Mouse (Mus musculus) bone marrow macrophage, adult 2 months (primary cell): ENCODE measurements around the gene Cptp.

Experiments
- CTCF ChIP-seq: IDR thresholded peaks from 2 replicates; pipeline ENCODE4 v1.5.1; 2012; ENCODE audit warnings: low read depth, mild to moderate bottlenecking, low read length, moderate library complexity
- POLR2A ChIP-seq: IDR thresholded peaks from 2 replicates; pipeline ENCODE4 v1.6.1; 2012; ENCODE audit warnings: mild to moderate bottlenecking, low read depth, low read length, borderline replicate concordance

- TF ChIP-seq CTCF (no peak), POLR2A (no peak)
Observed at GRCm38 (mm10) chr4:155851951-155852411, 17.3 kb downstream of the Cptp start.
